Mouse (Mus musculus) lung, adult 2 months (tissue): ENCODE measurements around the gene Tnfaip3.

ENCODE experiments used
- CTCF ChIP-seq: fragments of 200-500 bp; IDR thresholded peaks from 2 replicates; pipeline ENCODE4 v1.5.1; 2011; ENCODE audit warnings: mild to moderate bottlenecking, low read length, control low read depth; ENCODE audit not compliant: insufficient read depth
- POLR2A ChIP-seq: fragments of 200-500 bp; IDR thresholded peaks from 2 replicates; pipeline ENCODE4 v1.6.1; 2011; ENCODE audit warnings: low read depth, mild to moderate bottlenecking, control low read depth, low read length, borderline replicate concordance; ENCODE audit errors: extremely low read depth

- TF ChIP-seq CTCF (no peak), POLR2A (no peak)
Measured at GRCm38 (mm10) chr10:18996331-18996730, 19.1 kb downstream of the Tnfaip3 start.
